Mouse (Mus musculus): Measurements from ENCODE around the gene Jag2. TPM values are rescaled to one million over a fixed set of nuclear protein-coding genes. Genes with fewer than 3 reads are reported as not detected.

Jag2 gene
- total RNA-seq, 2 experiments from 2014 or later: 4.3 to 6.5 TPM

- no peak for DNase-seq
Measured at GRCm38 (mm10) chr12:112900641-112901040, 28.9 kb downstream of the Jag2 start.

- no peak for DNase-seq
Measured at GRCm38 (mm10) chr12:112898960-112899359, 30.6 kb downstream of the Jag2 start.

GRCm38 (mm10) chr12:112898351-112898750, 31.2 kb downstream of the Jag2 start:
- no peak for DNase-seq

- DNase-seq: peak; percentile 63 to 65
Measured at GRCm38 (mm10) chr12:112897522-112898212, 31.9 kb downstream of the Jag2 start.

- DNase-seq: no peak
Measured at GRCm38 (mm10) chr12:112894969-112895368, 34.6 kb downstream of the Jag2 start.

- DNase-seq: peak; percentile 41 to 42
Measured at GRCm38 (mm10) chr12:112894303-112894884, 35.2 kb downstream of the Jag2 start.

GRCm38 (mm10) chr12:112885465-112885864, 44.1 kb downstream of the Jag2 start:
- DNase-seq: no peak

- no peak for DNase-seq
Measured at GRCm38 (mm10) chr12:112881301-112881815, 48.2 kb downstream of the Jag2 start.

- no peak for DNase-seq
Measured at GRCm38 (mm10) chr12:112880661-112881060, 48.9 kb downstream of the Jag2 start.

GRCm38 (mm10) chr12:112879731-112880130, 49.8 kb downstream of the Jag2 start:
- DNase-seq: no peak

GRCm38 (mm10) chr12:112877607-112878020, 52.0 kb downstream of the Jag2 start:
- DNase-seq: peak in 1 of 2 experiments; percentile 22

- no peak for DNase-seq
Measured at GRCm38 (mm10) chr12:112877073-112877576, 52.5 kb downstream of the Jag2 start.

- DNase-seq: peak; percentile 77 to 80
Measured at GRCm38 (mm10) chr12:112876332-112877072, 53.1 kb downstream of the Jag2 start.

- DNase-seq: peak; percentile 93 to 97
Measured at GRCm38 (mm10) chr12:112875225-112876013, 54.2 kb downstream of the Jag2 start.

GRCm38 (mm10) chr12:112874199-112874598, 55.4 kb downstream of the Jag2 start:
- no peak for DNase-seq

- DNase-seq: peak; percentile 81 to 87
Measured at GRCm38 (mm10) chr12:112873452-112874190, 56.0 kb downstream of the Jag2 start.

- DNase-seq: no peak
Measured at GRCm38 (mm10) chr12:112872991-112873390, 56.6 kb downstream of the Jag2 start.

- no peak for DNase-seq
Measured at GRCm38 (mm10) chr12:112871272-112871671, 58.3 kb downstream of the Jag2 start.

GRCm38 (mm10) chr12:112870775-112871174, 58.8 kb downstream of the Jag2 start:
- no peak for DNase-seq

- DNase-seq: peak in 1 of 2 experiments; percentile 39
Measured at GRCm38 (mm10) chr12:112869783-112870204, 59.8 kb downstream of the Jag2 start.
